Comparison of ENCODE assay signal across 8 mouse cellular contexts in the genomic region with DNA sequence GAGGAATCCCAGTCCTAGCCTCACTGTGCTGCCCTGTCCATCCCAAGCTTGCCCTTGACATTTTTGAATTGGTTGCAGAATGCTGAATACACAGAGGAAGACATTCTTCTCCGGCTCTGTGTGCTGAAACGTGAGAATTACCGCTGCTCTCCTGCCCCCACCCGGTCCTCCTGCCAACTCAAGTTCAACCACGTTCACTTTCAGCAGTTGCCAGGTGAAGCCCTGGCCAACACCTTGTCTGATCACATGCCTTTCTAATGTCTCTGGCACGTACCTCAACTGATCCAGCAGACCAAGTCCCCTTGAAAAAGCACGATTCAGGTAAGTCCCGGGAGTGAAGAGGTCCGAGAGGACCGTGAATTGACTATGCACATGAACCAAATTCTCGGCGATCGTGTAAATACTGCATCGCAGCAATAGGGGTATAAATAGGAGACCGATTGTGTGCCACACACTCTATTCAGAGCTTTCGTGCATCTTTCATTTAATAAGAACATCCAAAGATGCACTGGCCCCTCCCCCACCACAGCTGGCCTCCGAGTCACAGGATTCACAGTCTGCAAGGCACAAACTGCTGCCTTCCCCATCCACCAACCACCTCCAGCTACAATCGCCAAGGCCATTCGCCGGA. TPM values are rescaled to one million over a fixed set of nuclear protein-coding genes. Genes with fewer than 3 reads are reported as not detected.
DNase-seq lines count a peak whose midpoint lies in the region; ATAC-seq and TF ChIP-seq lines count a peak whose summit lies in the region.

No protein-coding gene starts in this region.

- no peak for ATAC-seq in CD4-positive, CD25-positive, alpha-beta regulatory T cell, adult 4 months
- no peak for ATAC-seq in hindbrain, embryonic 15.5 days (ENCODE audit: low FRiP score, low read depth)
- ATAC-seq in monocyte, adult 5-6 weeks (replicated peaks; ENCODE audit: insufficient number of reproducible peaks, low FRiP score, low TSS enrichment, poor library complexity, severe bottlenecking), result no peak

- 68% methylated on average over 20 of the region's 20 CpGs for WGBS in lung, adult 2 months
- WGBS in hindbrain, embryonic 15.5 days, result 49% methylated on average over 20 of the region's 20 CpGs
- WGBS in macrophage (ENCODE audit: missing documents), result 78% methylated on average over 20 of the region's 20 CpGs

- H3K4me1 ChIP-seq in lung, adult 2 months (ENCODE audit: control insufficient read depth, insufficient read depth, low read length), result peaks cover 4% of the 10 kb centered on the region; the same call in 1 of the 2 replicates
- H3K4me1 ChIP-seq in hindbrain, embryonic 15.5 days (replicated peaks), result peaks cover 47% of the 10 kb centered on the region

- H3K27me3 ChIP-seq in hindbrain, embryonic 15.5 days, result no peaks in the 10 kb centered on the region

- no peak overlapping the region for H3K4me3 ChIP-seq in lung, adult 2 months (replicated peaks; ENCODE audit: extremely low read depth, low read depth, low read length)
- peak overlapping the region; percentile 59 for H3K4me3 ChIP-seq in hindbrain, embryonic 15.5 days
- no peak overlapping the region for H3K4me3 ChIP-seq in macrophage (ENCODE audit: inconsistent target)

- H3K9ac ChIP-seq in hindbrain, embryonic 15.5 days, result peak overlapping the region; percentile 82; the same call in 1 of the 2 replicates

- H3K36me3 ChIP-seq in hindbrain, embryonic 15.5 days, result no peaks in the 10 kb centered on the region
- H3K36me3 ChIP-seq in macrophage (ENCODE audit: inconsistent target), result no peaks in the 10 kb centered on the region

- TF ChIP-seq POLR2A in lung, adult 2 months (IDR thresholded peaks at IDR 0.05; ENCODE audit: borderline replicate concordance, extremely low read depth, low read depth, low read length), result no peak

- DNase-seq in CD4-positive, CD25-positive, alpha-beta regulatory T cell, adult 2 months (ENCODE audit: low read depth, low spot score), result peak; percentile 66
- peak; percentile 55 to 69 for DNase-seq in lung, adult 18-20 months
- DNase-seq in lung, adult 2 months, result no peak
- DNase-seq in thymus, postnatal 25 days, result peak; percentile 66

- no peak for TF ChIP-seq CTCF in lung, adult 2 months (IDR thresholded peaks at IDR 0.05; ENCODE audit: insufficient read depth, low read length)

- H3K4me2 ChIP-seq in hindbrain, embryonic 15.5 days, result peak overlapping the region; percentile 82

- peak overlapping the region; percentile 85 for H3K27ac ChIP-seq in hindbrain, embryonic 15.5 days (replicated peaks)
- H3K27ac ChIP-seq in macrophage, result peak overlapping the region; percentile 15; the same call in 1 of the 2 replicates

- no peaks in the 10 kb centered on the region for H3K9me3 ChIP-seq in hindbrain, embryonic 15.5 days

- H3K79me2 ChIP-seq in macrophage (ENCODE audit: inconsistent target), result peaks cover 74% of the 10 kb centered on the region

RNA-seq across cellular contexts. Expression of gene Cyfip2, which starts 3.4 kb away (rescaled TPM):
- polyA plus RNA-seq in CD4-positive, CD25-positive, alpha-beta regulatory T cell, adult 4 months (2017; shearing (Covaris generic)), result 10 to 100 TPM; 62.3 to 90.1 TPM
- 5.5 and 9.3 TPM in 2 replicates for polyA plus RNA-seq in lung, adult 2 months (2012; rRNA removed)
- polyA plus RNA-seq in hindbrain, embryonic 15.5 days (2015; fragmentation: Nextera tagmentation; extraction: Ambion mirVana), result 90.3 and 95.4 TPM in 2 replicates
- 10 to 100 TPM; 14.6 to 71.1 (median 50.2) TPM for total RNA-seq in macrophage (2018; cell fraction: chromatin; rRNA removed)
- total RNA-seq in macrophage (2018; cell fraction: cytosol; rRNA removed), result 10 to 100 TPM; 52.8 to 84.5 (median 67.2) TPM
- 10 to 100 TPM; 24.5 to 81.3 (median 55.7) TPM for total RNA-seq in macrophage (2018; cell fraction: nucleus; rRNA removed)
- polyA plus RNA-seq in macrophage (2018), result 37.5 to 67.1 TPM (median 52.7 TPM) in 3 replicates
- total RNA-seq in monocyte, adult 5-6 weeks (2017), result 120 to 188 TPM (median 136 TPM) in 3 replicates
